Mouse (Mus musculus) CH12.LX (cell line): ENCODE results near the gene Apba2. TPM values are rescaled to one million over a fixed set of nuclear protein-coding genes. Genes with fewer than 3 reads are reported as not detected.

Experiments used
- DNase-seq: peaks from one replicate; pipeline ENCODE4 v3.0.0-alpha.2; 2013; ENCODE audit errors: extremely low read depth
- H3K27ac ChIP-seq: 2 replicates; pipeline ENCODE4 v1.5.1; 2012; ENCODE audit warnings: low read depth, mild to moderate bottlenecking, control low read depth, moderate library complexity; ENCODE audit not compliant: insufficient read depth
- H3K27me3 ChIP-seq: replicated peaks from 2 replicates; pipeline ENCODE3; 2012; ENCODE audit warnings: inconsistent platforms
- H3K36me3 ChIP-seq, 2 experiments: replicated peaks in 1 of 2; 2 replicates each; pipeline versions ENCODE3 to v1.6.1; 2012; ENCODE audit warnings: inconsistent platforms in 1 of 2, low read length in 1 of 2, mild to moderate bottlenecking in 1 of 2, mixed read lengths in 1 of 2, moderate library complexity in 1 of 2; ENCODE audit not compliant: control insufficient read depth in 1 of 2, insufficient read depth in 1 of 2
- H3K4me1 ChIP-seq, 2 experiments: 2 replicates each; pipeline ENCODE4 v1.6.1; 2012; ENCODE audit warnings: inconsistent platforms in 1 of 2, moderate library complexity in 1 of 2; ENCODE audit not compliant: insufficient read depth in 2 of 2, control insufficient read depth in 1 of 2
- H3K4me2 ChIP-seq: 2 replicates; pipeline ENCODE4 v1.6.1; 2012; ENCODE audit warnings: low read depth, mild to moderate bottlenecking, control low read depth; ENCODE audit not compliant: poor library complexity, insufficient read depth, severe bottlenecking
- H3K4me3 ChIP-seq, 3 experiments: fragments of 150-350 bp in 1 of 3; sonication (generic) in 1 of 3; replicated peaks in 1 of 3; 2 replicates each; pipeline versions ENCODE3 to v1.5.1; 2011 to 2012; ENCODE audit warnings: low read depth in 2 of 3, low read length in 2 of 3, mild to moderate bottlenecking in 2 of 3, moderate library complexity in 2 of 3, control low read depth in 1 of 3, improper control_type of control experiment in 1 of 3, inconsistent platforms in 1 of 3, mixed read lengths in 1 of 3; ENCODE audit not compliant: poor library complexity in 1 of 3
- H3K79me2 ChIP-seq: replicated peaks from 2 replicates; pipeline ENCODE4 v1.6.1; 2012; ENCODE audit warnings: mild to moderate bottlenecking, moderate library complexity; ENCODE audit not compliant: control insufficient read depth, poor library complexity, insufficient read depth, severe bottlenecking; ENCODE audit errors: extremely low read depth
- H3K9ac ChIP-seq: 2 replicates; pipeline ENCODE4 v1.6.1; 2012; ENCODE audit warnings: low read depth, mild to moderate bottlenecking, control low read depth, moderate library complexity; ENCODE audit not compliant: insufficient read depth
- H3K9me3 ChIP-seq: replicated peaks from 2 replicates; pipeline ENCODE3; 2012; ENCODE audit warnings: low read length, inconsistent platforms, mixed read lengths
- BHLHE40 ChIP-seq: IDR thresholded peaks from 2 replicates; pipeline ENCODE4 v1.6.1; 2011; ENCODE audit warnings: mild to moderate bottlenecking, low read depth, low read length, improper control_type of control experiment
- CTCF ChIP-seq, 2 experiments: IDR thresholded peaks in 1 of 2; conservative IDR thresholded peaks in 1 of 2; 2 replicates each; pipeline ENCODE4 v1.5.1; 2011 to 2012; ENCODE audit warnings: low read depth in 2 of 2, low read length in 2 of 2, improper control_type of control experiment in 1 of 2, inconsistent platforms in 1 of 2, mild to moderate bottlenecking in 1 of 2, moderate library complexity in 1 of 2
- E2F4 ChIP-seq: IDR thresholded peaks from 2 replicates; pipeline ENCODE4 v1.6.1; 2011; ENCODE audit warnings: low read depth, low read length, improper control_type of control experiment; ENCODE audit not compliant: insufficient replicate concordance
- EP300 ChIP-seq: IDR thresholded peaks from 2 replicates; pipeline ENCODE4 v1.6.1; 2011; ENCODE audit warnings: low read length, improper control_type of control experiment
- GABPA ChIP-seq: IDR thresholded peaks from 2 replicates; pipeline ENCODE4 v1.6.1; 2012; ENCODE audit warnings: low read depth, low read length, improper control_type of control experiment, inconsistent platforms; ENCODE audit not compliant: insufficient replicate concordance
- IRF4 ChIP-seq: IDR thresholded peaks from 2 replicates; pipeline ENCODE4 v1.6.1; 2014; ENCODE audit warnings: low read depth, mild to moderate bottlenecking, inconsistent platforms, low read length, improper control_type of control experiment
- JUN ChIP-seq: IDR thresholded peaks from 2 replicates; pipeline ENCODE4 v1.6.1; 2011; ENCODE audit warnings: low read depth, mild to moderate bottlenecking, low read length, improper control_type of control experiment, moderate library complexity; ENCODE audit not compliant: insufficient read depth
- MAFK ChIP-seq: IDR thresholded peaks from 2 replicates; pipeline ENCODE4 v1.6.1; 2011; ENCODE audit warnings: low read length, improper control_type of control experiment; ENCODE audit not compliant: insufficient replicate concordance
- MAX ChIP-seq: IDR thresholded peaks from 2 replicates; pipeline ENCODE4 v1.6.1; 2011; ENCODE audit warnings: low read length, improper control_type of control experiment
- MAZ ChIP-seq: IDR thresholded peaks from 2 replicates; pipeline ENCODE4 v1.6.1; 2012; ENCODE audit warnings: low read depth, mild to moderate bottlenecking, inconsistent platforms, low read length, improper control_type of control experiment, moderate library complexity
- MXI1 ChIP-seq: IDR thresholded peaks from 2 replicates; pipeline ENCODE4 v1.6.1; 2011; ENCODE audit warnings: mild to moderate bottlenecking, low read depth, low read length, improper control_type of control experiment
- NELFE ChIP-seq: IDR thresholded peaks from 2 replicates; pipeline ENCODE4 v1.6.1; 2011; ENCODE audit warnings: low read depth, low read length, improper control_type of control experiment
- POLR2A ChIP-seq: IDR thresholded peaks from 2 replicates; pipeline ENCODE4 v1.6.1; 2011; ENCODE audit warnings: low read depth, mild to moderate bottlenecking, improper control_type of control experiment, low read length
- POLR2AphosphoS2 ChIP-seq: IDR thresholded peaks from 2 replicates; pipeline ENCODE4 v1.6.1; 2011; ENCODE audit warnings: low read depth, low read length, improper control_type of control experiment
- SIN3A ChIP-seq: IDR thresholded peaks from 2 replicates; pipeline ENCODE4 v1.6.1; 2012; ENCODE audit warnings: low read length, improper control_type of control experiment, inconsistent platforms
- USF2 ChIP-seq: conservative IDR thresholded peaks from 2 replicates; pipeline ENCODE4 v1.6.1; 2011; ENCODE audit warnings: low read depth, low read length, improper control_type of control experiment
- ZMIZ1 ChIP-seq: IDR thresholded peaks from 2 replicates; pipeline ENCODE4 v1.6.1; 2012; ENCODE audit warnings: low read depth, mild to moderate bottlenecking, inconsistent platforms, low read length, improper control_type of control experiment
- ZNF384 ChIP-seq: IDR thresholded peaks from 2 replicates; pipeline ENCODE4 v1.6.1; 2012; ENCODE audit warnings: low read depth, low read length, improper control_type of control experiment, inconsistent platforms
- dilution Hi-C: fragments of 300-500 bp; cut with MboI; formaldehyde crosslinking; loops from 2 replicates; pipeline ENCODE4 v1.14.3; 2020; ENCODE audit warnings: low sequenced_read_pairs; ENCODE audit not compliant: extremely low pct_unique_long_range_greater_than_20kb, extremely low pct_ligation_motif_present
- in situ Hi-C: fragments of 300-500 bp; cut with MboI; formaldehyde crosslinking; loops from 3 replicates; pipeline ENCODE4 v1.14.3; 2019; ENCODE audit warnings: low sequenced_read_pairs, low pct_ligation_motif_present, low pct_unique_long_range_greater_than_20kb, mixed read lengths
- polyA plus RNA-seq: library from polyadenylated mRNA; unstranded; fragments of >175 nt; gene quantifications from 2 replicates; pipeline ENCODE4 v1.2.1, GENCODE M21; 2012; ENCODE audit warnings: low read depth; ENCODE audit not compliant: insufficient read length
- total RNA-seq, 2 experiments: library from RNA; depleted of rRNA; stranded (reverse); fragments of 300-350 nt in 1 of 2; fragments of >200 nt in 1 of 2; gene quantifications; 2 replicates each; pipeline ENCODE4 v1.2.3; 2012 to 2014

Apba2 gene
- total and polyA plus RNA-seq, 3 experiments, result 0.19 TPM; not detected in 2

- Histone ChIP-seq H3K27ac (no peak overlapping the region), H3K4me1 (no peaks in the 10 kb centered on the region), H3K4me2 (no peak overlapping the region), H3K27me3 (peaks cover 5% of the 10 kb centered on the region), H3K79me2 (no peaks in the 10 kb centered on the region), H3K9ac (no peak overlapping the region), H3K4me3 (no peak overlapping the region), H3K9me3 (no peaks in the 10 kb centered on the region), H3K36me3 (no peaks in the 10 kb centered on the region)
- TF ChIP-seq MXI1 (no peak), E2F4 (no peak), SIN3A (no peak), CTCF (conservative IDR thresholded peaks at IDR 0.05 in 1 of 2, IDR thresholded peaks at IDR 0.05 in 1 of 2; ENCODE audit: low read depth in 2 of 2, low read length in 2 of 2) (no peak), MAFK (no peak), GABPA (no peak), USF2 (no peak), BHLHE40 (no peak), EP300 (no peak)
- in situ Hi-C loops (loop anchor here (25.0 kb wide), 1 partner anchor 103 kb away; no protein-coding TSS in a partner anchor), dilution Hi-C loops (no loop called here)
- no peak for DNase-seq
Measured at GRCm38 (mm10) chr7:64640651-64641050, 139.1 kb downstream of the Apba2 start.

- no peaks in the 10 kb centered on the region for H3K36me3 ChIP-seq
- dilution Hi-C loops (no loop called here), in situ Hi-C loops (loop anchor here (25.0 kb wide), 1 partner anchor 106 kb away; no protein-coding TSS in a partner anchor)
- no peaks in the 10 kb centered on the region for H3K9me3 ChIP-seq
- H3K79me2 ChIP-seq, result no peaks in the 10 kb centered on the region
- no peak overlapping the region for H3K9ac ChIP-seq
- H3K27me3 ChIP-seq, result no peaks in the 10 kb centered on the region
- TF ChIP-seq JUN, result no peak
- no peak for TF ChIP-seq MAFK
- no peak for TF ChIP-seq MXI1
- no peak for TF ChIP-seq ZNF384
- TF ChIP-seq POLR2AphosphoS2, result no peak
- H3K4me2 ChIP-seq, result no peak overlapping the region
- H3K27ac ChIP-seq, result no peak overlapping the region
- DNase-seq, result no peak
- no peaks in the 10 kb centered on the region for H3K4me1 ChIP-seq
- H3K4me3 ChIP-seq, result no peak overlapping the region
Measured at GRCm38 (mm10) chr7:64642903-64643302, 141.4 kb downstream of the Apba2 start.

GRCm38 (mm10) chr7:64645458-64645857 is 144.0 kb downstream of the Apba2 start:
- H3K4me3 ChIP-seq, result no peak overlapping the region
- H3K36me3 ChIP-seq, result no peaks in the 10 kb centered on the region
- TF ChIP-seq POLR2A (no peak), ZMIZ1 (no peak), MAX (no peak), NELFE (no peak), IRF4 (no peak), MXI1 (no peak), MAZ (no peak), BHLHE40 (no peak)
- H3K9ac ChIP-seq, result no peak overlapping the region
- in situ Hi-C loops, result loop anchor here (25.0 kb wide), 1 partner anchor 108 kb away; no protein-coding TSS in a partner anchor
- H3K27me3 ChIP-seq, result no peaks in the 10 kb centered on the region
- no peak overlapping the region for H3K4me2 ChIP-seq
- H3K79me2 ChIP-seq, result no peaks in the 10 kb centered on the region
- no peak for DNase-seq
- dilution Hi-C loops, result no loop called here
- H3K4me1 ChIP-seq, result no peaks in the 10 kb centered on the region
- H3K9me3 ChIP-seq, result no peaks in the 10 kb centered on the region
- H3K27ac ChIP-seq, result no peak overlapping the region
